ENCODE assay signal across 11 mouse cellular contexts in genomic region chr3:146337429-146337828, GRCm38 (mm10).
A peak's percentile ranks its signal among the peaks of the same experiment; 100 is the strongest.
DNase-seq lines count a peak whose midpoint lies in the region; ATAC-seq lines count a peak whose summit lies in the region.
"Had no signal": no experiment of that assay in that cellular context is flagged by ENCODE, and none has a peak within 500 bp of the region (broad histone marks: within the 10 kb centered on the region; RNA-seq: fewer than 3 reads in every experiment).

No protein-coding gene starts in this region.

- 0 out of 2 replicates have a peak overlapping the region, but pooled peaks have one; percentile 8 for H3K4me3 ChIP-seq in intestine, embryonic 14.5 days (ENCODE audit: low read depth, low read length)
- no peak overlapping the region for H3K4me3 ChIP-seq in intestine, embryonic 16.5 days (ENCODE audit: low read length)
- H3K4me3 ChIP-seq in embryonic facial prominence, embryonic 10.5 days: no peak overlapping the region
- H3K4me3 ChIP-seq in forebrain, embryonic 13.5 days: peak overlapping the region; percentile 24; the same call in 1 of the 2 replicates
- no peak overlapping the region for H3K4me3 ChIP-seq in midbrain, embryonic 11.5 days (ENCODE audit: low read depth, low read length)
- H3K4me3 ChIP-seq: liver, embryonic 15.5 days had no signal

- no peak overlapping the region for H3K9ac ChIP-seq in intestine, embryonic 14.5 days (ENCODE audit: low read length)
- H3K9ac ChIP-seq in intestine, embryonic 16.5 days (ENCODE audit: low read depth, low read length): no peak overlapping the region
- H3K9ac ChIP-seq in forebrain, embryonic 13.5 days: 0 out of 2 replicates have a peak overlapping the region, but pooled peaks have one; percentile 48
- no peak overlapping the region; the same call in 1 of the 2 replicates for H3K9ac ChIP-seq in midbrain, embryonic 11.5 days (ENCODE audit: low read length)
- H3K9ac ChIP-seq: liver, embryonic 15.5 days had no signal

- DNase-seq in intestine, embryonic 14.5 days (ENCODE audit: low spot score): no peak
- no peak for DNase-seq in embryonic facial prominence, embryonic 10.5 days (ENCODE audit: low spot score)
- no peak for DNase-seq in midbrain, embryonic 11.5 days (ENCODE audit: low spot score, missing footprints)
- no peak for DNase-seq in right cerebral cortex, adult 18-20 months
- no peak for DNase-seq in liver
- DNase-seq: right cerebral cortex, postnatal 4 days; thymus, postnatal 25 days had no signal

- H3K4me2 ChIP-seq in intestine, embryonic 14.5 days (ENCODE audit: low read length): peak overlapping the region; percentile 42
- no peak overlapping the region for H3K4me2 ChIP-seq in intestine, embryonic 16.5 days (ENCODE audit: low read depth, low read length)
- peak overlapping the region; percentile 54 for H3K4me2 ChIP-seq in forebrain, embryonic 13.5 days
- H3K4me2 ChIP-seq in midbrain, embryonic 11.5 days: peak overlapping the region; percentile 25; the same call in 1 of the 2 replicates
- H3K4me2 ChIP-seq: liver, embryonic 15.5 days had no signal

- ATAC-seq in intestine, embryonic 14.5 days (replicated peaks; ENCODE audit: low FRiP score, low TSS enrichment, low read depth): no peak
- no peak for ATAC-seq in intestine, embryonic 16.5 days
- peak; percentile 25; the same call in 1 of the 2 replicates for ATAC-seq in forebrain, embryonic 13.5 days
- ATAC-seq in midbrain, embryonic 11.5 days (ENCODE audit: low FRiP score): peak; percentile 36; the same call in 1 of the 2 replicates
- ATAC-seq: inflammation-experienced regulatory T-cells, adult 6 months had no signal

- no peak overlapping the region for H3K27ac ChIP-seq in intestine, embryonic 14.5 days (ENCODE audit: low read depth)
- H3K27ac ChIP-seq in intestine, embryonic 16.5 days (ENCODE audit: low read length): no peak overlapping the region
- H3K27ac ChIP-seq in embryonic facial prominence, embryonic 10.5 days (replicated peaks): peak overlapping the region; percentile 59
- H3K27ac ChIP-seq in forebrain, embryonic 13.5 days: peak overlapping the region; percentile 91
- no peak overlapping the region for H3K27ac ChIP-seq in midbrain, embryonic 11.5 days (ENCODE audit: low read depth, low read length)
- H3K27ac ChIP-seq: liver, embryonic 15.5 days had no signal

- no peaks in the 10 kb centered on the region for H3K9me3 ChIP-seq in intestine, embryonic 14.5 days (ENCODE audit: control insufficient read depth, low read length)
- no peaks in the 10 kb centered on the region for H3K9me3 ChIP-seq in intestine, embryonic 16.5 days (ENCODE audit: control insufficient read depth, low read length)
- H3K9me3 ChIP-seq in embryonic facial prominence, embryonic 10.5 days: no peaks in the 10 kb centered on the region
- no peaks in the 10 kb centered on the region for H3K9me3 ChIP-seq in forebrain, embryonic 13.5 days (replicated peaks)
- no peaks in the 10 kb centered on the region for H3K9me3 ChIP-seq in midbrain, embryonic 11.5 days (ENCODE audit: control insufficient read depth, low read length)
- H3K9me3 ChIP-seq: liver, embryonic 15.5 days had no signal

- H3K36me3 ChIP-seq in intestine, embryonic 14.5 days (ENCODE audit: control insufficient read depth, insufficient read depth, low read length): no peaks in the 10 kb centered on the region
- no peaks in the 10 kb centered on the region for H3K36me3 ChIP-seq in intestine, embryonic 16.5 days (ENCODE audit: control insufficient read depth, insufficient read depth, low read length)
- H3K36me3 ChIP-seq in embryonic facial prominence, embryonic 10.5 days (replicated peaks): no peaks in the 10 kb centered on the region
- no peaks in the 10 kb centered on the region for H3K36me3 ChIP-seq in forebrain, embryonic 13.5 days (ENCODE audit: poor library complexity, severe bottlenecking)
- no peaks in the 10 kb centered on the region for H3K36me3 ChIP-seq in midbrain, embryonic 11.5 days (ENCODE audit: control insufficient read depth, insufficient read depth, low read length)
- H3K36me3 ChIP-seq: liver, embryonic 15.5 days had no signal

- WGBS in intestine, embryonic 14.5 days: 61% methylated on average over 3 of the region's 3 CpGs
- whole genome bisulfite sequencing in intestine, embryonic 16.5 days: 59% methylated on average over 3 of the region's 3 CpGs
- 74% methylated on average over 3 of the region's 3 CpGs for WGBS in embryonic facial prominence, embryonic 10.5 days
- 43% methylated on average over 3 of the region's 3 CpGs for WGBS in forebrain, embryonic 13.5 days
- 69% methylated on average over 3 of the region's 3 CpGs for WGBS in midbrain, embryonic 11.5 days

- no peaks in the 10 kb centered on the region for H3K27me3 ChIP-seq in intestine, embryonic 14.5 days (replicated peaks; ENCODE audit: control insufficient read depth, insufficient read depth, low read length)
- H3K27me3 ChIP-seq in intestine, embryonic 16.5 days (replicated peaks; ENCODE audit: control insufficient read depth, insufficient read depth, low read length): no peaks in the 10 kb centered on the region
- H3K27me3 ChIP-seq in embryonic facial prominence, embryonic 10.5 days (replicated peaks; ENCODE audit: low read depth, poor library complexity, severe bottlenecking): no peaks in the 10 kb centered on the region
- no peaks in the 10 kb centered on the region for H3K27me3 ChIP-seq in forebrain, embryonic 13.5 days
- no peaks in the 10 kb centered on the region for H3K27me3 ChIP-seq in midbrain, embryonic 11.5 days (ENCODE audit: control insufficient read depth, insufficient read depth, low read length)
- H3K27me3 ChIP-seq: liver, embryonic 15.5 days had no signal

- H3K4me1 ChIP-seq in intestine, embryonic 14.5 days (replicated peaks; ENCODE audit: control insufficient read depth, insufficient read depth, low read length): peaks cover 4% of the 10 kb centered on the region
- H3K4me1 ChIP-seq in intestine, embryonic 16.5 days (ENCODE audit: control insufficient read depth, insufficient read depth, low read length): peaks cover 3% of the 10 kb centered on the region; the same call in 1 of the 2 replicates
- peaks cover 33% of the 10 kb centered on the region for H3K4me1 ChIP-seq in embryonic facial prominence, embryonic 10.5 days
- H3K4me1 ChIP-seq in forebrain, embryonic 13.5 days: peaks cover 41% of the 10 kb centered on the region
- peaks cover 2% of the 10 kb centered on the region; the same call in 1 of the 2 replicates for H3K4me1 ChIP-seq in midbrain, embryonic 11.5 days (ENCODE audit: control insufficient read depth, insufficient read depth, low read length)

Comparison
In these comparisons a context has a peak if more than half of its experiments do, and no peak if none do; other contexts are left out.
1. H3K4me3 ChIP-seq: peak in intestine, embryonic 14.5 days (single experiment) and forebrain, embryonic 13.5 days (single experiment); none in intestine, embryonic 16.5 days (single experiment), embryonic facial prominence, embryonic 10.5 days (single experiment) and midbrain, embryonic 11.5 days (single experiment).
2. ATAC-seq: peak in forebrain, embryonic 13.5 days (single experiment) and midbrain, embryonic 11.5 days (single experiment); none in intestine, embryonic 14.5 days (single experiment) and intestine, embryonic 16.5 days (single experiment).
3. H3K27ac ChIP-seq: peak in embryonic facial prominence, embryonic 10.5 days (single experiment) and forebrain, embryonic 13.5 days (single experiment); none in intestine, embryonic 14.5 days (single experiment), intestine, embryonic 16.5 days (single experiment) and midbrain, embryonic 11.5 days (single experiment).